Mouse (Mus musculus): ENCODE results near the gene Rfx2.
A peak's percentile ranks its signal among the peaks of the same experiment; 100 is the strongest.

The Rfx2 gene

GRCm38 (mm10) chr17:56831111-56831816 lies 451 bp upstream of the Rfx2 start:
- DNase-seq, result peak; percentile 100

GRCm38 (mm10) chr17:56829795-56830194 lies 1.0 kb downstream of the Rfx2 start:
- peak; percentile 38 for DNase-seq

GRCm38 (mm10) chr17:56829171-56829570 lies 1.6 kb downstream of the Rfx2 start:
- DNase-seq, result no peak

- no peak for DNase-seq
Measured at GRCm38 (mm10) chr17:56826718-56827117, 4.1 kb downstream of the Rfx2 start.

- DNase-seq, result no peak
Measured at GRCm38 (mm10) chr17:56823352-56823751, 7.5 kb downstream of the Rfx2 start.

GRCm38 (mm10) chr17:56822380-56822779 lies 8.4 kb downstream of the Rfx2 start:
- no peak for DNase-seq

- DNase-seq, result no peak
Measured at GRCm38 (mm10) chr17:56819694-56820111, 11.1 kb downstream of the Rfx2 start.

- no peak for DNase-seq
Measured at GRCm38 (mm10) chr17:56819032-56819545, 11.7 kb downstream of the Rfx2 start.

GRCm38 (mm10) chr17:56818067-56818636 lies 12.7 kb downstream of the Rfx2 start:
- peak; percentile 51 for DNase-seq

- DNase-seq, result no peak
Measured at GRCm38 (mm10) chr17:56815057-56815345, 15.8 kb downstream of the Rfx2 start.

- peak; percentile 84 for DNase-seq
Measured at GRCm38 (mm10) chr17:56814316-56815056, 16.3 kb downstream of the Rfx2 start.

GRCm38 (mm10) chr17:56810245-56810644 lies 20.6 kb downstream of the Rfx2 start:
- peak; percentile 92 for DNase-seq

- DNase-seq, result peak; percentile 86
Measured at GRCm38 (mm10) chr17:56808518-56808917, 22.3 kb downstream of the Rfx2 start.

- no peak for DNase-seq
Measured at GRCm38 (mm10) chr17:56805784-56806183, 25.0 kb downstream of the Rfx2 start.

GRCm38 (mm10) chr17:56804952-56805351 lies 25.9 kb downstream of the Rfx2 start:
- DNase-seq, result no peak

- DNase-seq, result no peak
Measured at GRCm38 (mm10) chr17:56802065-56802464, 28.7 kb downstream of the Rfx2 start.

GRCm38 (mm10) chr17:56799276-56799675 lies 31.5 kb downstream of the Rfx2 start:
- DNase-seq, result no peak

- no peak for DNase-seq
Measured at GRCm38 (mm10) chr17:56793614-56794319, 37.0 kb downstream of the Rfx2 start.

GRCm38 (mm10) chr17:56792588-56792987 lies 38.2 kb downstream of the Rfx2 start:
- no peak for DNase-seq

GRCm38 (mm10) chr17:56789286-56789685 lies 41.5 kb downstream of the Rfx2 start:
- DNase-seq, result no peak

GRCm38 (mm10) chr17:56788886-56789285 lies 41.9 kb downstream of the Rfx2 start:
- DNase-seq, result no peak

GRCm38 (mm10) chr17:56780291-56780978 lies 50.4 kb downstream of the Rfx2 start:
- peak; percentile 44 for DNase-seq
